Mouse (Mus musculus) E14TG2a.4 (cell line): ENCODE data around the gene Sik3.

ENCODE experiments used
- CTCF ChIP-seq: conservative IDR thresholded peaks from 2 replicates; pipeline ENCODE4 v1.5.1; 2014; ENCODE audit warnings: low read length
- NANOG ChIP-seq: IDR thresholded peaks from 2 replicates; pipeline ENCODE4 v1.6.1; 2014; ENCODE audit warnings: borderline replicate concordance, low read length, mixed read lengths

GRCm38 (mm10) chr9:46243122-46243521, 230.5 kb downstream of the Sik3 start:
- TF ChIP-seq CTCF (no peak), NANOG (no peak)
